Mouse (Mus musculus) neural tube, embryonic 14.5 days (tissue): ENCODE results near the gene Specc1l. TPM values are rescaled to one million over a fixed set of nuclear protein-coding genes. Genes with fewer than 3 reads are reported as not detected.
A peak's percentile ranks its signal among the peaks of the same experiment; 100 is the strongest.

ENCODE experiments used
- ATAC-seq: fragments of 200-750 bp; cut with Nextera tagmentation; 2 replicates; pipeline ENCODE4 v1.8.0; 2017; ENCODE audit warnings: low read depth, mild to moderate bottlenecking, moderate TSS enrichment, moderate library complexity
- H3K27ac ChIP-seq: fragments of 300-500 bp; sonication (generic); 2 replicates; pipeline ENCODE4 v1.5.1; 2014; ENCODE audit warnings: low read depth, mild to moderate bottlenecking, control low read depth, low read length, moderate library complexity, mixed read lengths
- H3K27me3 ChIP-seq: fragments of 300-500 bp; sonication (generic); 2 replicates; pipeline ENCODE4 v1.6.1; 2014; ENCODE audit warnings: low read length; ENCODE audit not compliant: control insufficient read depth, insufficient read depth
- H3K36me3 ChIP-seq: fragments of 300-500 bp; sonication (generic); 2 replicates; pipeline ENCODE4 v1.6.1; 2014; ENCODE audit warnings: low read length, mixed read lengths; ENCODE audit not compliant: control insufficient read depth, insufficient read depth
- H3K4me1 ChIP-seq: fragments of 300-500 bp; sonication (generic); 2 replicates; pipeline ENCODE4 v1.6.1; 2014; ENCODE audit warnings: low read length; ENCODE audit not compliant: control insufficient read depth, insufficient read depth
- H3K4me2 ChIP-seq: fragments of 300-500 bp; sonication (generic); 2 replicates; pipeline ENCODE4 v1.6.1; 2014; ENCODE audit warnings: mild to moderate bottlenecking, low read depth, low read length, control low read depth
- H3K4me3 ChIP-seq: fragments of 300-500 bp; sonication (generic); 2 replicates; pipeline ENCODE4 v1.5.1; 2014; ENCODE audit warnings: low read depth, low read length, control low read depth, mixed read lengths
- H3K9ac ChIP-seq: fragments of 300-500 bp; sonication (generic); replicated peaks from 2 replicates; pipeline ENCODE4 v1.6.1; 2014; ENCODE audit warnings: low read depth, mild to moderate bottlenecking, control low read depth, low read length, mixed read lengths
- H3K9me3 ChIP-seq: fragments of 300-500 bp; sonication (generic); 2 replicates; pipeline ENCODE4 v1.6.1; 2016; ENCODE audit warnings: low read length; ENCODE audit not compliant: control insufficient read depth
- WGBS: fragments of 180-500 bp; shearing (Covaris S2); extraction: QIAGEN DNeasy Blood & Tissue Kit; methylation state at CpG from one replicate; pipeline ENCODE4 v1.1.7; 2014; 5-methylcytosine and 5-hydroxymethylcytosine counted together
- polyA plus RNA-seq: library from polyadenylated mRNA; unstranded; fragments of >200 nt; fragmentation: Nextera tagmentation; extraction: Ambion mirVana; gene quantifications from 2 replicates; pipeline ENCODE4 v1.2.1, GENCODE M21; 2014

Gene Specc1l
- polyA plus RNA-seq, 1 experiment from 2014 or later, result 25.5 TPM

DNA sequence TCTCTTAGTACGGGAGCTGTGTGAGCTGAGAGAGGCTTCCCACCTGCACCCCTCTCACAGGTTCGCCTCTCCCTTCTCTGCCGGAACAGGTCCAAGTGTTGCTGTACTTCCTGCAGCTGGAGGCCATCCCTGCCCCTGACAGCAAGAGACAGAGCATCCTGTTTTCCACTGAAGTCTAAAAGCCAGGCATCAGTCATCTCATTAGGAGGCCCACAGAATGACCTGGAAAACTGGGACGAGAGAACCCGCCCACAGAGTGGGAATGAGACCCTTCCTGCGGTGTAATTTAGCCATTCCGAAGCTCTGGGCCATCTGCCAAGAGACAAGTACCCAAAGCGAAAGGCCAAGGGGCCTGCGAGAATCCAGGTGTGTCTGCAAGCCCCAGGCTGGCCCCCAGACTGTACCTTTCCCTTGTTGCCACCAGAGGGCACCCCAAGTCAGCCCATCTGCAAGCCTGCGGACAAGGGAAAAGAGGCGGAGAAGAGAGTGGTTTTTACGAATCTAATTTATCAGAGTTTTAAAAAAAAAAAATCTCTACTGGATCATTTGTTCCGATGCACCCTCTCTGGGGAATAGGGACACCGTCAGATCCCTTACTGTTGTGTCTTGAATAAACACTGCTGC lies 29.6 kb upstream of the Specc1l start:
- no peak overlapping the region for H3K27ac ChIP-seq
- peak; percentile 72; the same call in 1 of the 2 replicates for ATAC-seq
- WGBS, result 44% methylated on average over 14 of the region's 14 CpGs

DNA sequence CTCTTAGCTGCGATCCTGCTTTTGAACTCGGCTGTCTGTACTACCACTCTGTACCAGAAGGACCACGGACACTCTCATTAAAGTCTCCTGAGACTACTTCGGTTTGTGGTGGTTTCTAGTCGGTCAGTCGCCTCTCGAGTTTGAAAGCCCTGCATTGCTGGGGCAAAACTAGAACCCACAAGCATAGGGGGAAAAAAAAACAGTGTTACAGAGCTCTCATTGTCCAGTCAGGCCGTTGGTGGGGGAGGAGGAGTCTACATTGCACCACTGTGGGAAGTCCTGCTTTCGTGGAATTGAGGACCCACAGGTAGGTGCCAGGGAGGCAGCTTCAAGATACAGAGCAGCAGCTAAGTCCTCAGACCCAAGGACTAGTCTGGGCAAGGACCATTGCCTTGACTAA lies 27.0 kb upstream of the Specc1l start:
- H3K9ac ChIP-seq, result no peak overlapping the region
- 91% methylated on average over 9 of the region's 9 CpGs for WGBS
- no peak overlapping the region for H3K4me3 ChIP-seq
- no peaks in the 10 kb centered on the region for H3K9me3 ChIP-seq
- no peaks in the 10 kb centered on the region for H3K4me1 ChIP-seq
- H3K4me2 ChIP-seq, result no peak overlapping the region
- H3K36me3 ChIP-seq, result peaks cover 22% of the 10 kb centered on the region
- H3K27me3 ChIP-seq, result no peaks in the 10 kb centered on the region
- no peak overlapping the region for H3K27ac ChIP-seq
- no peak for ATAC-seq

More for the DNA sequence above, 29.6 kb upstream of the Specc1l start:
- Histone ChIP-seq H3K9ac (no peak overlapping the region), H3K4me3 (no peak overlapping the region), H3K4me1 (no peaks in the 10 kb centered on the region), H3K27me3 (no peaks in the 10 kb centered on the region), H3K36me3 (peaks cover 45% of the 10 kb centered on the region), H3K9me3 (no peaks in the 10 kb centered on the region), H3K4me2 (no peak overlapping the region)

DNA sequence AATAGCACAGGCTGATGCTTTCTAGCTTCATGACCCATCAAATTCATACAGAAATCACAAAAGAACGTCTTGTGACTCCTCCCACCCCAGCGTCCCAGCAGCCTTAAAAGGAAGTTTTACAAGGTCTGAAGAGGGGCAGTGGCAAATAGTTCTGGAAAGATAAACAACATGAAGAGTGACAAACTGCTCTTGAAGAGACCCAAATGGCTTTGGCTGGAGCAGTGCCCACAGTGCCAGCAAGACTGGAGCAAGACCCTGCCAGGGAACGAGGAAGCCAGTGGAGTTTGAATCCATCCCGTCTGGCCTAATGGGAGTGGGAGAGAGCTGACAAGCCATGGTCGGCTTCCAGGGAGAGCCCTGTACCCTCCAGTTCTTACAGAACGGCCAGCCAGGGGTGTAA lies 25.3 kb upstream of the Specc1l start:
- 57% methylated on average over 6 of the region's 6 CpGs for WGBS
- H3K36me3 ChIP-seq, result peaks cover 8% of the 10 kb centered on the region
- no peaks in the 10 kb centered on the region for H3K9me3 ChIP-seq
- no peak overlapping the region for H3K9ac ChIP-seq
- no peak overlapping the region for H3K4me3 ChIP-seq
- H3K4me1 ChIP-seq, result no peaks in the 10 kb centered on the region
- no peak for ATAC-seq
- H3K4me2 ChIP-seq, result no peak overlapping the region
- H3K27me3 ChIP-seq, result no peaks in the 10 kb centered on the region
- H3K27ac ChIP-seq, result no peak overlapping the region

DNA sequence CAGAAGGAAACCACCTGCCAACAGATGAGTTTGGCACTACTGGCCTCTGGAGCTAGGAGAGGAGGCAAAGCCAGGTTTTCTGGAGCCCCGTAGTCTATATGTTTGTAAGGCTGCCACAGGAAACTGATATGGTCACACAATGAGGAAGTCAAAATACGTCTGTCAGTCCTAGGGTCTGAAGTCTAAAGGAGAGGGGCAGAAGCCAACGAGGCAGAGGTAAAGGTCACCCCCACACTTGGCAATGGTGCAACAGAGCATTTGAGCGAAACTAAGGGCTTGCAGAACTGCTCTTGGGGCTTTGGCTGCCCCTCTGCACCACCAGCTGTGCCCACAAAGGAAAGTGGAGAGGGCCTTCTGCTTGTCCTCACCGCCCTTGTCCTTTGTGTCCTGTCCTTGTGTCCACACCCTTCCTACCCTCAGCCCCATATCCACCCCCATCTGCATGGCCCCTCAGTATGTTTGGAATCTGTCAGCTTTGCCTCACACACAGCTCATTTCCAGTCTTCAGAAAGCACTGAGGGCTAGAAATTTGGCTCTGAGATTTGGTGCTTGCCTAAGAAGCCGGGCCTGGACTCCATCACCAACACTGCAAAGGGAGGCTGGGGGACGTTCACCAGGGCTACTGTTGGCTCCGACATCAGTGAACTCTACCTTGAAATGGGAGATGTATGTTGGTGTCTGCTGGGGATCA lies 24.4 kb upstream of the Specc1l start:
- Histone ChIP-seq H3K27ac (no peak overlapping the region), H3K9me3 (no peaks in the 10 kb centered on the region), H3K4me3 (no peak overlapping the region), H3K27me3 (no peaks in the 10 kb centered on the region), H3K4me2 (no peak overlapping the region), H3K4me1 (no peaks in the 10 kb centered on the region), H3K9ac (no peak overlapping the region), H3K36me3 (no peaks in the 10 kb centered on the region)
- ATAC-seq, result no peak
- WGBS, result 91% methylated on average over 8 of the region's 8 CpGs

DNA sequence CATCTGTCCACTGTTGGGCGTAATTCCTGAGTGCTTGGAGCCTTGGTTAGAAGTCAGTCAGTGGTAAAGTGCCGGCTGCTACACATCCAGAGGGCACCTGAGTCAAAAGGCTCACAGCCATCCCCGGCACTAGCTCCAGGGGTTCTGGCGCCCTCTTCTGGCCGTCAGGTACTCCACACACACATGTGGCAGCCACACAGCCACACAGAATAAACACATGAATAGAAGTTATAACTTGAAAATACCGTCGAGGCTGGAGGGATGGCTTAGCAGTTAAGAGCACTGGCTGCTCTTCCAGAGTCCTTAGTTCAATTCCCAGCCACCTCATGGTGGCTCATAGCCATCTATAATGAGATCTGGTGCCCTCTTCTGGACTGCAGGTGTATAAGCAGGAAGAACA lies 20.2 kb upstream of the Specc1l start:
- no peak overlapping the region for H3K4me3 ChIP-seq
- H3K36me3 ChIP-seq, result no peaks in the 10 kb centered on the region
- WGBS, result 58% methylated on average over 7 of the region's 7 CpGs
- no peak overlapping the region for H3K9ac ChIP-seq
- ATAC-seq, result no peak
- H3K4me2 ChIP-seq, result no peak overlapping the region
- H3K27me3 ChIP-seq, result no peaks in the 10 kb centered on the region
- H3K27ac ChIP-seq, result no peak overlapping the region
- H3K4me1 ChIP-seq, result no peaks in the 10 kb centered on the region
- H3K9me3 ChIP-seq, result no peaks in the 10 kb centered on the region

DNA sequence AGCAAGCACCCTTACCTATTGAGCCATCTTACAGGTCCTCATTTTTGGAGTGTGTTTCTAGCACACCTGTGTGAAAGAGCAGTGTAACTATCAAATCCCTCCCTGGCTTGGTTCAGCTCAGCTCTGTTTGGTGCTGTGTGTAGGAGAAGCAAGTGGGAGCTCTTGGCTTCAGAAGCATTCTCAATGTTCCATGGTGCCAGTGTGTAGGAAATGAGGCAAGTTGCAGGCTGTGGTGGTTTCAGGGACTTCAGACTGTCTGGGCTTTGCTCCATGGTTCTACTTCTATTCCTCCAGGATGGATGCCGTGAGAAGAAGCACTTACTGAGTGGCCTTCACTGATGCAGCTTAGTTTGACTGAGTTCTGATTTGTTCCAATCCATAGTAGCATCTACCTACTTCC lies 14.1 kb upstream of the Specc1l start:
- H3K27ac ChIP-seq, result no peak overlapping the region
- no peaks in the 10 kb centered on the region for H3K4me1 ChIP-seq
- no peaks in the 10 kb centered on the region for H3K9me3 ChIP-seq
- H3K36me3 ChIP-seq, result no peaks in the 10 kb centered on the region
- H3K27me3 ChIP-seq, result no peaks in the 10 kb centered on the region
- ATAC-seq, result no peak
- 94% methylated on average over 1 of the region's 1 CpGs for WGBS
- H3K4me2 ChIP-seq, result no peak overlapping the region
- H3K4me3 ChIP-seq, result no peak overlapping the region
- H3K9ac ChIP-seq, result no peak overlapping the region

DNA sequence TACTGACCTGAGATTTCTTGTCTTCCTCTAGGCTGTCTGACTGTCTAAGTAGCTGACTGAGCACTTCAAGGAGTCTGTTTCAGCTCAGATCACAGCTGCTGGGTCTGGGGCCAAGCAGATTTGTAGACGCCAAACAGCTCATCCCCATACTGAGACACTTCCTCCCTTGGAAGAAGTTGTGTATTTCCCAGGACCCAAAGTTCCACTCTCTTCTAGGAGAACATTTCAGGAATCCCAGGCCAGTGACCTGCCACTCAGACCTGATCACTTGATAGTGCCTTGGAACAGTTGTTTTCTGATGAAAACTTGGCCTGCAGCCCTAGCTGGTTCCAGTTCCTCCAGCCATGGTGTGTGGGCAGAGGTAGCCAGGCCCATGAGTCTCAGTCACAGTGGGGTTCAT lies 11.1 kb upstream of the Specc1l start:
- Histone ChIP-seq H3K36me3 (no peaks in the 10 kb centered on the region), H3K27ac (no peak overlapping the region), H3K9ac (no peak overlapping the region), H3K9me3 (no peaks in the 10 kb centered on the region), H3K4me3 (no peak overlapping the region), H3K27me3 (no peaks in the 10 kb centered on the region), H3K4me1 (no peaks in the 10 kb centered on the region), H3K4me2 (no peak overlapping the region)
- ATAC-seq, result no peak
- 81% methylated on average over 1 of the region's 1 CpGs for WGBS

DNA sequence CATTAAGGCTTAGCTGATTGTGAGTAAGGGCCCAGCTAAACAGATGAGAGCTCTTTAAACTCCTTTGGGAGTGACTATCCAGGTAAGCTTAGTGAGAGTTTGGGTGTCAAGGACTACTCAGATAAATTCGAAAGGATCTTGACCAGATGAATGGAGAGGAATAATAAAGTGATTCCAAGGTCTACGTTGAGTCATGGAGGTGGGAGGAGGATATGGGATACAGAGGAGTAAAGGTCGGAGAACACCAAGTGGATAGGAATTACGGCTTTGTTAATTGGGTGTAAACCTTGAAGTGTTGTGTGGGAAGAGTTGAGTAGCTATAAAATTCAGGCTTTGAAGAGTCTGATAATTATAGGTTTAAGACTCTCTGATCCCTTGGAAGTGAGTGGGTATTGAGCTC lies 5.7 kb upstream of the Specc1l start:
- no peak overlapping the region for H3K4me3 ChIP-seq
- no peak overlapping the region for H3K4me2 ChIP-seq
- no peaks in the 10 kb centered on the region for H3K4me1 ChIP-seq
- no peaks in the 10 kb centered on the region for H3K9me3 ChIP-seq
- ATAC-seq, result no peak
- no peaks in the 10 kb centered on the region for H3K27me3 ChIP-seq
- H3K36me3 ChIP-seq, result no peaks in the 10 kb centered on the region
- WGBS, result 54% methylated on average over 4 of the region's 4 CpGs
- H3K9ac ChIP-seq, result no peak overlapping the region
- H3K27ac ChIP-seq, result no peak overlapping the region

DNA sequence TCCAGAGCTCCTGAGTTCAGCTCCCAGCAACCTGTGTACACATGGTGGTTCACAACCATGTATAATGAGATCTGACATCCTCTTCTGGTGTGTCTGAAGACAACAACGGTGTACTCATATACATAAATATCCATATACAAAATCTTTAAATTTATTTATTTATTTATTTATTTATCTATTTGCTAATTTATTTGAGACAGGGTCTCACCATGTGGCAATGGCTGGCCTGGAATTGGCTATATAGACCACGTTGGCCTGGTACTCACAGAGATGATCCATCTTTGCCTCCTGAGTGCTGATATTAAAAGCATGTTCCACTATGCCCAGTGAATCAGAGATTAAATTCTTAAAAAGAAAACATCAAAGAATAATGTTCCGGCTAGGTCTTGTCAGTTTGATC lies 1.0 kb upstream of the Specc1l start:
- ATAC-seq, result no peak
- Histone ChIP-seq H3K9ac (no peak overlapping the region), H3K27me3 (no peaks in the 10 kb centered on the region), H3K4me2 (no peak overlapping the region), H3K4me3 (no peak overlapping the region), H3K4me1 (peaks cover 13% of the 10 kb centered on the region), H3K36me3 (no peaks in the 10 kb centered on the region), H3K27ac (no peak overlapping the region), H3K9me3 (no peaks in the 10 kb centered on the region)
- 93% methylated on average over 3 of the region's 3 CpGs for whole genome bisulfite sequencing
